28 mouse cellular contexts compared by ENCODE assay signal in the genomic region with DNA sequence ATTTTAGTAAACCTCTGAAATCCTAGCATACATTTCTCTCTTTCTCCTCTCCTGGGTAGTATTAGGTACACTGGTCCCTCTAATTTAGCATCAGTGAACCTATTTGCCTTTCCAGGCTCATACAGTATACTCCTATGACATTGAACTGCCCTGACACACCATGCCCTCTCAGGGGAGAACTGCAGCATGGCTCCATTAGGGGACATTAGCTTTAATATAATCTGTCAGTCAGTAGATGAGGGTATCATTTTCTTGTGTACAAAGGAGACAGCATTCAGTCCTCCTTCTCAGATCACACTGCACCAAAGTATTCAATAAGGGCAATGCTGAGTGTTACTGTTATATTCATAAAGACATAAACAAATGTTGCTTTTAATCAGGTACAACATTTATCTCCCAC.
DNase-seq lines count a peak whose midpoint lies in the region; ATAC-seq and TF ChIP-seq lines count a peak whose summit lies in the region.
"Had no signal": no experiment of that assay in that cellular context is flagged by ENCODE, and none has a peak within 500 bp of the region (broad histone marks: within the 10 kb centered on the region; RNA-seq: fewer than 3 reads in every experiment).

No protein-coding gene starts in this region.

- no peak overlapping the region for H3K4me2 ChIP-seq in forebrain, embryonic 12.5 days
- no peak overlapping the region for H3K4me2 ChIP-seq in forebrain, postnatal 0 days (ENCODE audit: low read depth)
- no peak overlapping the region for H3K4me2 ChIP-seq in midbrain, embryonic 12.5 days (replicated peaks)
- no peak overlapping the region for H3K4me2 ChIP-seq in midbrain, postnatal 0 days (ENCODE audit: low read depth, low read length, poor library complexity, severe bottlenecking)
- H3K4me2 ChIP-seq in forebrain, embryonic 13.5 days, result no peak overlapping the region
- H3K4me2 ChIP-seq in hindbrain, embryonic 14.5 days (replicated peaks), result no peak overlapping the region
- H3K4me2 ChIP-seq: embryonic facial prominence, embryonic 15.5 days; heart, embryonic 12.5 days; limb, embryonic 12.5 days; lung, embryonic 15.5 days had no signal

- TF ChIP-seq CTCF in forebrain, postnatal 0 days (IDR thresholded peaks at IDR 0.05; ENCODE audit: low read depth), result no peak
- no peak for TF ChIP-seq CTCF in midbrain, postnatal 0 days (IDR thresholded peaks at IDR 0.05)

- no peak overlapping the region for H3K9ac ChIP-seq in forebrain, embryonic 12.5 days
- H3K9ac ChIP-seq in forebrain, postnatal 0 days, result no peak overlapping the region
- H3K9ac ChIP-seq in midbrain, embryonic 12.5 days (replicated peaks), result no peak overlapping the region
- no peak overlapping the region for H3K9ac ChIP-seq in midbrain, postnatal 0 days (replicated peaks; ENCODE audit: low read length, poor library complexity, severe bottlenecking)
- H3K9ac ChIP-seq in forebrain, embryonic 13.5 days, result no peak overlapping the region
- H3K9ac ChIP-seq in hindbrain, embryonic 14.5 days, result no peak overlapping the region
- H3K9ac ChIP-seq: embryonic facial prominence, embryonic 15.5 days; heart, embryonic 12.5 days; limb, embryonic 12.5 days; lung, embryonic 15.5 days had no signal

- peak; percentile 42 for ATAC-seq in forebrain, embryonic 12.5 days (ENCODE audit: low FRiP score)
- no peak for ATAC-seq in forebrain, postnatal 0 days
- peak; percentile 61 for ATAC-seq in midbrain, embryonic 12.5 days (ENCODE audit: low FRiP score, low read depth)
- ATAC-seq in midbrain, postnatal 0 days (ENCODE audit: low FRiP score), result no peak
- peak; percentile 41; the same call in 1 of the 2 replicates for ATAC-seq in forebrain, embryonic 13.5 days
- 0 out of 2 replicates have a peak, but pooled peaks have one; percentile 37 for ATAC-seq in hindbrain, embryonic 14.5 days (ENCODE audit: low FRiP score)
- ATAC-seq: inflammation-experienced regulatory T-cells, adult 6 months; Patski had no signal

- no peak overlapping the region for H3K4me3 ChIP-seq in forebrain, embryonic 12.5 days (replicated peaks)
- no peak overlapping the region for H3K4me3 ChIP-seq in forebrain, postnatal 0 days (ENCODE audit: low read depth, low read length)
- H3K4me3 ChIP-seq in midbrain, embryonic 12.5 days, result no peak overlapping the region
- no peak overlapping the region for H3K4me3 ChIP-seq in midbrain, postnatal 0 days (ENCODE audit: low read depth, low read length)
- H3K4me3 ChIP-seq in forebrain, embryonic 13.5 days, result no peak overlapping the region
- no peak overlapping the region for H3K4me3 ChIP-seq in hindbrain, embryonic 14.5 days (replicated peaks; ENCODE audit: low read length)
- H3K4me3 ChIP-seq: embryonic facial prominence, embryonic 15.5 days; heart, adult 2 months; heart, embryonic 12.5 days; left cerebral cortex, adult 2 months; limb, embryonic 12.5 days; lung, embryonic 15.5 days had no signal

- H3K27ac ChIP-seq in forebrain, embryonic 12.5 days, result no peak overlapping the region
- H3K27ac ChIP-seq in forebrain, postnatal 0 days (ENCODE audit: low read depth, low read length), result no peak overlapping the region
- H3K27ac ChIP-seq in midbrain, embryonic 12.5 days (replicated peaks), result peak overlapping the region; percentile 15
- no peak overlapping the region for H3K27ac ChIP-seq in midbrain, postnatal 0 days (ENCODE audit: low read depth, low read length)
- no peak overlapping the region for H3K27ac ChIP-seq in forebrain, embryonic 13.5 days
- no peak overlapping the region for H3K27ac ChIP-seq in hindbrain, embryonic 14.5 days
- H3K27ac ChIP-seq: embryonic facial prominence, embryonic 15.5 days; heart, adult 2 months; left cerebral cortex, adult 2 months; limb, embryonic 12.5 days; lung, embryonic 15.5 days; stomach, postnatal 0 days had no signal

- DNase-seq in forebrain, postnatal 0 days, result no peak
- no peak for DNase-seq in midbrain, postnatal 0 days (ENCODE audit: low spot score)
- no peak for DNase-seq in hindbrain, embryonic 14.5 days (ENCODE audit: low spot score)
- DNase-seq in heart, adult 11 months, result no peak
- DNase-seq in cerebellum, postnatal 4 days (ENCODE audit: low spot score in 2 of 2), result no peak
- DNase-seq: adrenal gland, postnatal 10 days; cerebellum, adult 11 months; cerebellum, adult 9-11 months; gastrocnemius, postnatal 25 days; heart, adult 2 months; heart, postnatal 4 days; kidney, adult 11 months; kidney, postnatal 14 days; layer of hippocampus, adult 9-11 months; right cerebral cortex, postnatal 4 days; thymus, adult 18-20 months; thymus, postnatal 25 days had no signal

- 0 out of 2 replicates have a peak, but pooled peaks cover 7% of the 10 kb centered on the region for H3K4me1 ChIP-seq in forebrain, embryonic 12.5 days
- no peaks in the 10 kb centered on the region for H3K4me1 ChIP-seq in forebrain, postnatal 0 days (ENCODE audit: insufficient read depth)
- 0 out of 2 replicates have a peak, but pooled peaks cover 5% of the 10 kb centered on the region for H3K4me1 ChIP-seq in midbrain, embryonic 12.5 days
- H3K4me1 ChIP-seq in midbrain, postnatal 0 days (ENCODE audit: insufficient read depth, low read length), result no peaks in the 10 kb centered on the region
- H3K4me1 ChIP-seq in forebrain, embryonic 13.5 days, result no peaks in the 10 kb centered on the region
- no peaks in the 10 kb centered on the region for H3K4me1 ChIP-seq in hindbrain, embryonic 14.5 days (replicated peaks; ENCODE audit: control insufficient read depth, insufficient read depth, low read length)
- H3K4me1 ChIP-seq: embryonic facial prominence, embryonic 15.5 days; heart, embryonic 12.5 days; limb, embryonic 12.5 days; lung, embryonic 15.5 days had no signal

- no peaks in the 10 kb centered on the region for H3K27me3 ChIP-seq in forebrain, embryonic 12.5 days
- no peaks in the 10 kb centered on the region for H3K27me3 ChIP-seq in forebrain, postnatal 0 days (ENCODE audit: insufficient read depth, low read length)
- H3K27me3 ChIP-seq in midbrain, embryonic 12.5 days, result no peaks in the 10 kb centered on the region
- no peaks in the 10 kb centered on the region for H3K27me3 ChIP-seq in midbrain, postnatal 0 days (ENCODE audit: insufficient read depth, low read length)
- H3K27me3 ChIP-seq in forebrain, embryonic 13.5 days, result no peaks in the 10 kb centered on the region
- no peaks in the 10 kb centered on the region for H3K27me3 ChIP-seq in hindbrain, embryonic 14.5 days (ENCODE audit: control insufficient read depth, insufficient read depth, low read length)
- H3K27me3 ChIP-seq: embryonic facial prominence, embryonic 15.5 days; heart, embryonic 12.5 days; limb, embryonic 12.5 days; lung, embryonic 15.5 days; Patski had no signal

- H3K36me3 ChIP-seq in forebrain, embryonic 12.5 days (replicated peaks), result no peaks in the 10 kb centered on the region
- no peaks in the 10 kb centered on the region for H3K36me3 ChIP-seq in forebrain, postnatal 0 days (ENCODE audit: insufficient read depth)
- H3K36me3 ChIP-seq in midbrain, embryonic 12.5 days, result no peaks in the 10 kb centered on the region
- H3K36me3 ChIP-seq in midbrain, postnatal 0 days (ENCODE audit: insufficient read depth, low read length), result no peaks in the 10 kb centered on the region
- H3K36me3 ChIP-seq in forebrain, embryonic 13.5 days (ENCODE audit: poor library complexity, severe bottlenecking), result no peaks in the 10 kb centered on the region
- H3K36me3 ChIP-seq in hindbrain, embryonic 14.5 days (replicated peaks; ENCODE audit: control insufficient read depth, insufficient read depth), result no peaks in the 10 kb centered on the region
- H3K36me3 ChIP-seq: embryonic facial prominence, embryonic 15.5 days; heart, embryonic 12.5 days; limb, embryonic 12.5 days; lung, embryonic 15.5 days had no signal

- H3K9me3 ChIP-seq in forebrain, embryonic 12.5 days, result no peaks in the 10 kb centered on the region
- H3K9me3 ChIP-seq in forebrain, postnatal 0 days (ENCODE audit: low read length), result no peaks in the 10 kb centered on the region
- no peaks in the 10 kb centered on the region for H3K9me3 ChIP-seq in midbrain, embryonic 12.5 days
- H3K9me3 ChIP-seq in midbrain, postnatal 0 days (ENCODE audit: low read length), result no peaks in the 10 kb centered on the region
- no peaks in the 10 kb centered on the region for H3K9me3 ChIP-seq in forebrain, embryonic 13.5 days (replicated peaks)
- no peaks in the 10 kb centered on the region for H3K9me3 ChIP-seq in hindbrain, embryonic 14.5 days (ENCODE audit: control insufficient read depth, low read length)
- H3K9me3 ChIP-seq: embryonic facial prominence, embryonic 15.5 days; heart, embryonic 12.5 days; limb, embryonic 12.5 days; lung, embryonic 15.5 days had no signal

Comparison
In these comparisons a context has a peak if more than half of its experiments do, and no peak if none do; other contexts are left out.
1. ATAC-seq: peak in forebrain, embryonic 12.5 days (single experiment), midbrain, embryonic 12.5 days (single experiment), forebrain, embryonic 13.5 days (single experiment) and hindbrain, embryonic 14.5 days (single experiment); none in forebrain, postnatal 0 days (single experiment) and midbrain, postnatal 0 days (single experiment).